Mouse (Mus musculus) limb, embryonic 14.5 days (tissue): ENCODE data around the gene Ctla4. TPM values are rescaled to one million over a fixed set of nuclear protein-coding genes. Genes with fewer than 3 reads are reported as not detected.

Source experiments
- ATAC-seq: fragments of 200-750 bp; cut with Nextera tagmentation; 2 replicates; pipeline ENCODE4 v1.8.0; 2017; ENCODE audit warnings: low read depth, moderate number of reproducible peaks, moderate TSS enrichment; ENCODE audit not compliant: low FRiP score
- DNase-seq: peaks from one replicate; pipeline ENCODE4 v3.0.0-alpha.2; 2015; ENCODE audit warnings: low spot score
- H3K27ac ChIP-seq: fragments of 300-500 bp; sonication (generic); replicated peaks from 2 replicates; pipeline ENCODE4 v1.5.1; 2014; ENCODE audit warnings: low read depth, mild to moderate bottlenecking, low read length, moderate library complexity, mixed read lengths
- H3K27me3 ChIP-seq: fragments of 300-500 bp; sonication (generic); 2 replicates; pipeline ENCODE4 v1.6.1; 2014; ENCODE audit warnings: low read length, mixed read lengths; ENCODE audit not compliant: control insufficient read depth, insufficient read depth
- H3K36me3 ChIP-seq: fragments of 300-500 bp; sonication (generic); 2 replicates; pipeline ENCODE4 v1.6.1; 2014; ENCODE audit warnings: mild to moderate bottlenecking, low read length, moderate library complexity, mixed read lengths; ENCODE audit not compliant: control insufficient read depth, insufficient read depth
- H3K4me1 ChIP-seq: fragments of 300-500 bp; sonication (generic); 2 replicates; pipeline ENCODE4 v1.6.1; 2014; ENCODE audit warnings: antibody characterized with exemption, low read length, mixed read lengths; ENCODE audit not compliant: control insufficient read depth, insufficient read depth
- H3K4me2 ChIP-seq: fragments of 300-500 bp; sonication (generic); replicated peaks from 2 replicates; pipeline ENCODE4 v1.6.1; 2014; ENCODE audit warnings: low read depth, mild to moderate bottlenecking, low read length, moderate library complexity; ENCODE audit not compliant: severe bottlenecking
- H3K4me3 ChIP-seq: fragments of 300-500 bp; sonication (generic); replicated peaks from 2 replicates; pipeline ENCODE4 v1.5.1; 2014; ENCODE audit warnings: low read length
- H3K9ac ChIP-seq: fragments of 300-500 bp; sonication (generic); 2 replicates; pipeline ENCODE4 v1.6.1; 2014; ENCODE audit warnings: mild to moderate bottlenecking, low read depth, low read length, moderate library complexity; ENCODE audit not compliant: severe bottlenecking
- H3K9me3 ChIP-seq: fragments of 300-500 bp; sonication (generic); 2 replicates; pipeline ENCODE4 v1.6.1; 2016; ENCODE audit warnings: low read length; ENCODE audit not compliant: control insufficient read depth
- POLR2A ChIP-seq: fragments of 200-500 bp; IDR thresholded peaks from 2 replicates; pipeline ENCODE4 v1.8.0; 2012; ENCODE audit warnings: inconsistent platforms, mild to moderate bottlenecking, moderate library complexity, borderline replicate concordance; ENCODE audit not compliant: insufficient read depth, insufficient read length; ENCODE audit errors: extremely low read depth
- WGBS: fragments of 180-500 bp; shearing (Covaris S2); extraction: QIAGEN DNeasy Blood & Tissue Kit; methylation state at CpG from one replicate; pipeline ENCODE4 v1.1.7; 2014; 5-methylcytosine and 5-hydroxymethylcytosine counted together
- polyA plus RNA-seq, 2 experiments: library from polyadenylated mRNA; depleted of rRNA in 1 of 2; stranded (reverse) in 1 of 2; unstranded in 1 of 2; fragments of >200 nt; fragmentation: Nextera tagmentation in 1 of 2; extraction: Ambion mirVana in 1 of 2; gene quantifications; 2 replicates each; pipeline versions ENCODE4 v1.2.1 to v1.2.3; 2012 to 2014

Ctla4 gene
- polyA plus RNA-seq, 2 experiments: 0.26 to 0.34 TPM

DNA sequence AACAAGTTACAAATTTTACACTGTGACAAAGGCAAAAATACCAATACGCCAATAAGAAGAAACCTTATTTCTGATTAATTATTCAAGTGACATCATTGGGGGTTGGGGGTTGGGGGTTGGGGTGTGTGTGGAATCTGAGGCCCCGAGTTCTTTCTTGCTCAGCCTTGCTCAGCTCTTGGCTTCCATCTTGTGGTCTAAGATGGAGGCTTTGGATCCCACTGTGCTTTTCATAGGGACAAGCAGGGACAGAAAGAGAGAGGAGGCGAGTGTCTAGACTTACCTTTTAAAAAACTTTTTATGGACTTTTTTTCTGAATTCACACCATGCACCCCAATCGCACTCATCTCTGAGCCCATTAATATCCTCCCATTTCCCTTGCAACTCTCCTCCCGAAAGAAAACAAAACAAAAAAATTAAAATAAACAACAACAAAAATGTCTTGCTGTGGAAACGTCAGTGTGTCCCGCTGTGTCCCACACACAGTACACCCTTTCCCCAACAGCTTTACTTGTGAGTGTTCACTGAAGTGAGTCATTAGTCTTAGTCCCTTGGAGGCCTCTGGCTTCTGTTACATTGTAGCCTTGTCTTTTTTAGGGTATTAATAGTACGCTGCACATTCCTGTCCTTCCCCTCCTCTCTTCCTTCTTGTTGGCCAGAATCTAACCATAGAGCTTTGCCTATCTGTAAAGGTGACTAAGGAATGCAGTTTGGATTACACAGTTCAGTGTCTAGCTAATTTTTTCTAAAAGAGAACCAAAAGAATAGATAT is 59.0 kb downstream of the Ctla4 start:
- no peaks in the 10 kb centered on the region for H3K36me3 ChIP-seq
- H3K9ac ChIP-seq: no peak overlapping the region
- 84% methylated on average over 8 of the region's 8 CpGs for WGBS
- H3K27ac ChIP-seq: no peak overlapping the region
- ATAC-seq: no peak
- no peaks in the 10 kb centered on the region for H3K4me1 ChIP-seq
- no peak for TF ChIP-seq POLR2A
- no peak for DNase-seq
- no peaks in the 10 kb centered on the region for H3K27me3 ChIP-seq
- H3K4me3 ChIP-seq: no peak overlapping the region
- no peaks in the 10 kb centered on the region for H3K9me3 ChIP-seq
- no peak overlapping the region for H3K4me2 ChIP-seq

GRCm38 (mm10) chr1:60948112-60948511 is 61.3 kb downstream of the Ctla4 start:
- Histone ChIP-seq H3K4me1 (no peaks in the 10 kb centered on the region), H3K27me3 (no peaks in the 10 kb centered on the region), H3K4me2 (no peak overlapping the region), H3K9me3 (no peaks in the 10 kb centered on the region), H3K27ac (no peak overlapping the region), H3K4me3 (no peak overlapping the region), H3K9ac (no peak overlapping the region), H3K36me3 (no peaks in the 10 kb centered on the region)
- ATAC-seq (no peak), DNase-seq (no peak)
- 75% methylated on average over 6 of the region's 6 CpGs for WGBS
- no peak for TF ChIP-seq POLR2A

- Histone ChIP-seq H3K9ac (no peak overlapping the region), H3K9me3 (no peaks in the 10 kb centered on the region), H3K4me1 (no peaks in the 10 kb centered on the region), H3K27me3 (no peaks in the 10 kb centered on the region), H3K4me2 (no peak overlapping the region), H3K4me3 (no peak overlapping the region), H3K36me3 (no peaks in the 10 kb centered on the region), H3K27ac (no peak overlapping the region)
- WGBS: 70% methylated on average over 7 of the region's 7 CpGs
- ATAC-seq: no peak
- no peak for DNase-seq
- TF ChIP-seq POLR2A: no peak
Observed at GRCm38 (mm10) chr1:60952958-60953357, 66.2 kb downstream of the Ctla4 start.

- 87% methylated on average over 7 of the region's 7 CpGs for WGBS
- DNase-seq: no peak
- H3K9me3 ChIP-seq: no peaks in the 10 kb centered on the region
- H3K4me3 ChIP-seq: no peak overlapping the region
- TF ChIP-seq POLR2A: no peak
- no peak overlapping the region for H3K27ac ChIP-seq
- no peak overlapping the region for H3K4me2 ChIP-seq
- H3K9ac ChIP-seq: no peak overlapping the region
- ATAC-seq: no peak
- no peaks in the 10 kb centered on the region for H3K4me1 ChIP-seq
- no peaks in the 10 kb centered on the region for H3K27me3 ChIP-seq
- no peaks in the 10 kb centered on the region for H3K36me3 ChIP-seq
Observed at GRCm38 (mm10) chr1:60953686-60954085, 66.9 kb downstream of the Ctla4 start.

DNA sequence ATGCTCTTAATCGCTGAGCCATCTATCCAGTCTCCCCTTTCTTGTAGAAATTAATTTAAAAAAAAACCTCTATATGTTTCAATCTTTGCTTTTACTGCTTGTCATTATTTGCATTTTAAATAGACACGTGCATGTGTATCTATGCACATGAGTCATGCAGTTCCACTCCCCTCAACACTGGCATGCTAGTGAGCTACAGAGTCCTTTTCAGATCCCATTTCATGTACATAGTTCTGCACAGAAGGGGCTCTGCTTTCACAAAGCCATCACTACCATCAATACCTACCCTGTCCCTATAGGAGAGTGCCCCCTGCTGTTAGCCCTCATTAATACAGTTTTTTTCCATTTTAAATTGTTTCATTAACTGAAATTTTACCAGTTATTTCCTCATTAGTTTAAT is 68.0 kb downstream of the Ctla4 start:
- peak; percentile 22 for DNase-seq
- no peak overlapping the region for H3K4me2 ChIP-seq
- no peaks in the 10 kb centered on the region for H3K36me3 ChIP-seq
- 60% methylated on average over 2 of the region's 2 CpGs for WGBS
- TF ChIP-seq POLR2A: no peak
- H3K9ac ChIP-seq: no peak overlapping the region
- no peaks in the 10 kb centered on the region for H3K9me3 ChIP-seq
- H3K4me3 ChIP-seq: no peak overlapping the region
- no peak for ATAC-seq
- no peaks in the 10 kb centered on the region for H3K27me3 ChIP-seq
- no peak overlapping the region for H3K27ac ChIP-seq
- H3K4me1 ChIP-seq: no peaks in the 10 kb centered on the region

- no peak for TF ChIP-seq POLR2A
- no peaks in the 10 kb centered on the region for H3K36me3 ChIP-seq
- WGBS: 70% methylated on average over 3 of the region's 3 CpGs
- no peaks in the 10 kb centered on the region for H3K27me3 ChIP-seq
- no peak overlapping the region for H3K27ac ChIP-seq
- no peak overlapping the region for H3K4me2 ChIP-seq
- no peak for ATAC-seq
- DNase-seq: peak; percentile 52
- H3K9me3 ChIP-seq: no peaks in the 10 kb centered on the region
- no peak overlapping the region for H3K4me3 ChIP-seq
- H3K9ac ChIP-seq: no peak overlapping the region
- no peaks in the 10 kb centered on the region for H3K4me1 ChIP-seq
Observed at GRCm38 (mm10) chr1:60955186-60955585, 68.4 kb downstream of the Ctla4 start.
